Mouse (Mus musculus): ENCODE results near the gene Myh3. TPM values are rescaled to one million over a fixed set of nuclear protein-coding genes. Genes with fewer than 3 reads are reported as not detected.

Myh3 gene
- total RNA-seq, 2 experiments from 2014 or later: 0.12 to 0.63 TPM

GRCm38 (mm10) chr11:67106973-67107372 is 28.9 kb downstream of the Myh3 start:
- no peak for DNase-seq

- peak; percentile 75 for DNase-seq
Observed at GRCm38 (mm10) chr11:67110168-67110948, 32.3 kb downstream of the Myh3 start.

GRCm38 (mm10) chr11:67112019-67112850 is 34.1 kb downstream of the Myh3 start:
- peak; percentile 82 for DNase-seq

- peak; percentile 81 for DNase-seq
Observed at GRCm38 (mm10) chr11:67112851-67113202, 34.7 kb downstream of the Myh3 start.

GRCm38 (mm10) chr11:67113381-67113780 is 35.3 kb downstream of the Myh3 start:
- no peak for DNase-seq

- DNase-seq: no peak
Observed at GRCm38 (mm10) chr11:67114261-67114660, 36.2 kb downstream of the Myh3 start.

- DNase-seq: no peak
Observed at GRCm38 (mm10) chr11:67114901-67115300, 36.8 kb downstream of the Myh3 start.

- DNase-seq: no peak
Observed at GRCm38 (mm10) chr11:67116725-67117124, 38.6 kb downstream of the Myh3 start.

- DNase-seq: no peak
Observed at GRCm38 (mm10) chr11:67119539-67120070, 41.5 kb downstream of the Myh3 start.

- DNase-seq: no peak
Observed at GRCm38 (mm10) chr11:67120697-67121294, 42.7 kb downstream of the Myh3 start.

- DNase-seq: no peak
Observed at GRCm38 (mm10) chr11:67124943-67125342, 46.8 kb downstream of the Myh3 start.

- no peak for DNase-seq
Observed at GRCm38 (mm10) chr11:67125361-67125760, 47.3 kb downstream of the Myh3 start.

GRCm38 (mm10) chr11:67133526-67133925 is 55.4 kb downstream of the Myh3 start:
- DNase-seq: no peak

- DNase-seq: no peak
Observed at GRCm38 (mm10) chr11:67134654-67135053, 56.6 kb downstream of the Myh3 start.

GRCm38 (mm10) chr11:67135532-67135931 is 57.4 kb downstream of the Myh3 start:
- no peak for DNase-seq

- DNase-seq: no peak
Observed at GRCm38 (mm10) chr11:67139556-67139955, 61.5 kb downstream of the Myh3 start.

GRCm38 (mm10) chr11:67140175-67140574 is 62.1 kb downstream of the Myh3 start:
- no peak for DNase-seq

- no peak for DNase-seq
Observed at GRCm38 (mm10) chr11:67141031-67141430, 62.9 kb downstream of the Myh3 start.

- DNase-seq: no peak
Observed at GRCm38 (mm10) chr11:67142047-67142446, 63.9 kb downstream of the Myh3 start.

- DNase-seq: no peak
Observed at GRCm38 (mm10) chr11:67143065-67143464, 65.0 kb downstream of the Myh3 start.

- DNase-seq: no peak
Observed at GRCm38 (mm10) chr11:67143863-67144498, 65.9 kb downstream of the Myh3 start.

- no peak for DNase-seq
Observed at GRCm38 (mm10) chr11:67144559-67145265, 66.6 kb downstream of the Myh3 start.

All from heart, postnatal 4 days (tissue).